Mouse (Mus musculus): ENCODE data around the gene Tnfsf8. TPM values are rescaled to one million over a fixed set of nuclear protein-coding genes. Genes with fewer than 3 reads are reported as not detected.

Tnfsf8 gene
- 3.0 and 3.8 TPM in 2 replicates for total RNA-seq (2017)

DNA sequence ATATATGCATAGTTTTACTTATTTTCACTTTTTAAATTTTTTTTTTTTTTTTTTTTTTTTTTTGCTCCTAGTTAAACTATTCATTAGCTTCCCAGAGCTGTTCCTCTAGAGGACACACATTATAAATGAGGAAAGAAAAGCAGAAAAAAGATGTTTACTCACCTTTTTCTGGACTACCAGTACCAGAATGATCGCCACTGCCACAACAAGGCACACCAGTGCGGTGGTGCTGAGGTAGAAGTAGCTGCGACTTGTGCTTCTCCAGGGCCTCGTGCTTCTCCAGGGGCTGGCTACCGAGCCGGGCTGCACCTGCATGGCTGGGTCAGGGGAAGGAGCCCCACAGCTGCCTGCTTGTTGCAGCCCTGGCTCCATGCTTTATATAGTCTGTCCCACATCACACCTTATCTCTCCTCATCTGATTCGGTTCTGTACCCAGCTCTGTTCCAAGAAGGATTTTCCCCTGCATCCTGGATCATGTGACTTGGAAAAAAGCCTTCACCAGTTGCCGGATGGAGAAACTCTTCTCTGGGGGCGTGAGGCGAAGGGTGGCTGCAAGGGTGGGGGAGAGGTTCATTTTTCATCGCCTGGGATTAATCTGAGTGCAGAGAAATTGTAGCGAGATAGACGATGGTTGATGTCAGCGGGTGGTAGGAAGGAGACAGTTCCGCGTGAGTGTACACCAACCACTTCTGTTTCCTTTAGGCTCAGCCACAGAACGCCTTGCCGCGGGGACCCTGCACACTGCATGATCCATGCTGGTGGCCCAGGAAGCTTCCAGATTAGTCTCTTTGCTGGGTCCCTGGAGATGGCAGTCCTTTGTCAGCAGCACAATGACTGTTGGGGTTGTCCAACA lies at the start of gene Tnfsf8:
Gene Tnfsf8, minus strand, starts transcription at position 660 of the 853 bp plus-strand sequence.
- ATAC-seq (ENCODE audit: extremely low read depth, insufficient number of reproducible peaks, low FRiP score, poor library complexity, severe bottlenecking) = peak; percentile 84

DNA sequence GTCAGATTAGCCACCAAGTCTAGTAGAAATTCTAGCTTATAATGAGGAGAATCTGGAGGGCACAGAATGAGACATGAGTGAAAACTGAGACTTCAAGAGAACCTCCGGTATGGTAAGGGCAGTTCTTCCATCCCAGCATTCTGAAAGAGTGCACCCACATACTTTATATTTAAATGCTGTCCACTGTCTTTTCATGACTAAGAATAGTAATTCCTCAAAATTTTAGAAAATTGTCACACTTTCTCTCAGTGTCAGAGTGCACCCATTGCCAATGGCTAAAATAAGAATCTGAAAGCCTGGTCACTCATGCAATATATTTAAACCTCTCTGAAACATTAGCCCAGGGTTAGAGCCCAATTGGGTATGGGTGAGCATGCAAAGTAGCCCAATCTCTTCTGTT lies 47.4 kb upstream of the Tnfsf8 start:
- ATAC-seq (ENCODE audit: extremely low read depth, insufficient number of reproducible peaks, low FRiP score, poor library complexity, severe bottlenecking) = no peak

DNA sequence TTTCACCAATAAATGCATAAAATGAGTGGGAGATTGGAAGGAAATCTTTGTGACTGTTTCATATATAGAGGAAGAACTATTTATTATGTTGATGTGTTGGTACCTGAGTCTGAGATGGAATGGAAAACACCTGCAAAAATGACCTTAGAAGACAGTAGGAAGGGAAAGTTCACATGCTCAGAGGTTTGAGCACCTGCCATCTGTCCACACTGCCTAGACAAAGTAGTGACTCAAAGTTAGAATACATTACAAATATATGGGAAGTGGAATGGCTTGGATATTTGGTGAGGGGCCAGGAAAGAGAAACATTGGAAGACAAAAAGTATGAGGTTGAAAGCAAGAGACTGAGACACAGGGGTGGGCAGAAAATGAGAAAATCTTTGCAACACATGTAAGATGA lies 46.3 kb upstream of the Tnfsf8 start:
- ATAC-seq (ENCODE audit: extremely low read depth, insufficient number of reproducible peaks, low FRiP score, poor library complexity, severe bottlenecking) = no peak

DNA sequence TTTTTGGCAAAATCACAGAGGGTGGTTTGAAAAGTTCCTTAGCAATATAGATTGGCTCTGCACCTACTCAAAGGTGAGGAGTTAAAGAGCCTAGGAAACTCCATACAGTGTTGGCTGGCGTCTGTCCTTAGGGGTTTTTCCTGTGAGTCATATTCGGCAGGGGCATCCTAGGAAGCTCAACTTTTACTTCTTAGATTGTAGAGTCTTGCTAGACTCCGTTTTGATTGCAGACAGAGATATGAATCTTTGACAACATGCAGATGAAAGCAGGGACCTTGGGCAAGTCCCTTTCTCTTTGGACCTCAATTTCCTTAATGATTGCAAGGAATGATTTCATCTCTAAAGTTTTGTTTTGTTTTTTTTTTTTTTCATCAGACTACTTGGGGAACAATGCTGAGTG lies 44.9 kb upstream of the Tnfsf8 start:
- ATAC-seq (ENCODE audit: extremely low read depth, insufficient number of reproducible peaks, low FRiP score, poor library complexity, severe bottlenecking) = no peak

DNA sequence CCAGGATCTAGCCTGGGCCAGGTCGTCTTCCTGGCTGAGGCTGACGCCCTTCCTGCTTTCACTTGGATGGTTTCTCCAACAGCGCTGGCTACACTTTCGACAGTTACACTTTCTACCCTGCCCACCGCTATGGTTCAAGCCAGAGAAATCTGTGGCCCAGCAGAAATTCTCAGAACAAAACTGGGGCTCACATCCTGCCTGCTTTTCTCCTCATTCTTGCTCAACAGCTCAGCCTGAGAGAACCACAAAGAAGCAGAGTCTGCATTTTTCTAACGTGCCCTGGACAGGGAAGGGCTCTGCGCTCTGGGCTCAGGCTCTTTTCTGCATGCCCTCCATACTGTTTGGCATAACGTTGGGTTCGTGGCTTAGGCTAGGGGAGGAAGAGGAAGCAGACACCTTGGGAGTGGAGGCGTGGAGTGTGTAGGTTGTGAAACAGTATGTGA lies 38.0 kb upstream of the Tnfsf8 start:
- ATAC-seq (ENCODE audit: extremely low read depth, insufficient number of reproducible peaks, low FRiP score, poor library complexity, severe bottlenecking) = 0 out of 2 replicates have a peak, but pooled peaks have one; percentile 39

DNA sequence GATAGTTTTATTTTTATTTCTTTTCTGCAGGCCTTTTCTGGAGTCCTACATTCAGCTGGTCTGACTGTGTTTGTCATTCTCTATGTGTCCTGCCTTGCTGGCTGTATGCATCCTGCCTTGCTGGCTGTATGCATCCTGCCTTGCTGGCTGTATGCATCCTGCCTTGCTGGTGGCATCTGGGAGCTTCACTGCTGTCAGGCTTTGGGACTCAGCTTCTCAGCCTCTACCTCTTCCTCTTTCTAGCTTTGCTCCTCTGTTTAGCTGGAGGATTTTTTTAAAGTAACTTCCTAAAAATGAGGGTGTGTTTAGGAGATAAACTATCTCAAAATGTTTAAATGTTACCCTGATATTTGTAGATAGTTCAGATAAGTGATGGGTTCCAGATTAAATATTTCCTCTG lies 36.0 kb upstream of the Tnfsf8 start:
- no peak for ATAC-seq (ENCODE audit: extremely low read depth, insufficient number of reproducible peaks, low FRiP score, poor library complexity, severe bottlenecking)

DNA sequence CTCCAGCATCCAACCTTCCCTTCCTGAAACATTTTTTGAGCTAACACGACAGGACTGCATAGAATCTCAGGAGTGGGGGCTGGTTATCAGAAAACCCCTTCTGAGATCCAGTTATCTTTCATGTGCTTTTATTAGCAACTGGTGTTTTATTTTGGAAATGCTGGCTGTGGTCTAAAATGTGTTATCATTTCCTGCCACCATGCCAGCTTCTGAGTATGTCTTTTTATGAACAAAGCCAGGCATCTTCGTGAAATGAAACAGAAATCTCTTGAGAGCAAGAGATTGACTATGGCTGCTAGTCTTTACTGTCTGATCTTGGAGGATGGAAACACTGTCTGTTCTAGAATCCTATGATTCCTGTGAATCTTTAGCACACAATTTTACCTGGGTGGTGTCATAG lies 25.0 kb upstream of the Tnfsf8 start:
- ATAC-seq (ENCODE audit: extremely low read depth, insufficient number of reproducible peaks, low FRiP score, poor library complexity, severe bottlenecking) = no peak

DNA sequence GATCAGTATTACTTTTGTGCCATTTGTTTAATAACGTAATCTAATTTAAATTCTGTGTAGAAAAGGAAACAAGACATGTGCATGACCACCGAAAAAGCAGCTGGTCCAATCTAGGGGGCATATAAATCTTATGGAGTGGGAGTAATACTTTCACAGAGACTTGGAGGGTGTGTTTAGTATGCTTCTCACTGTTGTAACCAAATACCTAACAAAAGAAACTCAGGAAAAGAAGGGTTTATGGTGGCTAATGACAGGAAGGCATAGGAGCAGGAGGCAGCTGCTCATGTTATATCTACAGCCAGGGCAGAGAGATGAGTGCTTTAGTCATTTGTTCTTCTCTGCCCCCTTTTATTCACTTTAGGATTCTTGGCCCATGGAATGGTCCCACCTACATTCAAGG lies 15.6 kb upstream of the Tnfsf8 start:
- no peak for ATAC-seq (ENCODE audit: extremely low read depth, insufficient number of reproducible peaks, low FRiP score, poor library complexity, severe bottlenecking)

DNA sequence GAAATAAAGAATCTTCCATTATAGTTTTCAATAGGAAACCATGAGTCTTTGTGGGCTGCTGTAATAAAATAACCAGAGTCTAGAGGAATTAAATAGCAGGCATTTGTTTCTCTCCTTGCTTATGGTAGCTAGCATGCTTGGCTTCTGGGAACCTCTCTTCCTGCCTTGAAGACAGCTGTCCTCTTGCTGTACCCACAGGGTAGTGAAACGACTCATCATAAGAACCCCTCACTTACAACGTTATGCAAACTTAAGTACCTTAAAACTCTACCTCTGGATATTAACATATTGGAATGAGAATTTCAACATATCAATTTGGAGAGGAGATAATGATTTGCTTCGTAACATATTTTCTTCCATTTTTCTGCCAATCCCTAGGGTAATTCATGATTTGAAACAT lies 14.3 kb upstream of the Tnfsf8 start:
- ATAC-seq (ENCODE audit: extremely low read depth, insufficient number of reproducible peaks, low FRiP score, poor library complexity, severe bottlenecking) = no peak

DNA sequence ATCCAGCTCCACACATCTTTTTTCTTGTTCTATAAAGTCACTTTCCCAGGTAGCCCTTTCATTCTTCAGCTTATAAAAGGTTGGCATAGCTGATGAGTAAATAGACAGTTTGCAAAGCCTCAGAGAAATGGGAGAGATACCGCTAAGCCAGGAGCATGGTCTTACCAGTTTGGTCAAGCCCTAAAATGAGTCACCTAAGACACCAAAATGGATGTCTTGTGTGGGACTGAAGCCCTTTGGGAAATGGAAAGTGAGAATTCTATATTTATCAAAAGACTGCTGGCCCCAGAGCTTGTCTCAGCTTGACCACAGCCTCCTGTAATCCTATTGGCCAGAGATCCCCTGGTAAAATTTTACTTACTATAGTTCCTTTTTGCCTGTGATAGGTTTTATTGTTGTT lies 9.5 kb upstream of the Tnfsf8 start:
- no peak for ATAC-seq (ENCODE audit: extremely low read depth, insufficient number of reproducible peaks, low FRiP score, poor library complexity, severe bottlenecking)

DNA sequence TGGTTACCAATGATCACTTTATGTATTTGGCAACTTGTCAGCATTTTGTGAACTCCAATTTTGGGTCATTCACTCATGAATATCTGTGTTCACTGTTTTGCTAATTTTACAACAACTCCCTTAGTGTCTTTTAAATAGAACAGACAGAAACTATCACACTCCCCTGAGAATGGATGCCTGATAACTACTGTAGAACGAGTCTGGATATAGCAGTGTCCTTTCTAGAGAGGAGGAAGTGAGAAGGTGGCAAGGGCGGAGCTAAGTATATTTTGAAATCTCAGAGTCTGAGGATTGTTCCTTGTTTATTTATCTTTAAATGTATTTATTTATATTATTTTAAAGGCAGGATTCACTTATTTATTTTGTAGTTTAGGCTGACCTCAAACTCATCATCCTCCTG lies 7.6 kb upstream of the Tnfsf8 start:
- no peak for ATAC-seq (ENCODE audit: extremely low read depth, insufficient number of reproducible peaks, low FRiP score, poor library complexity, severe bottlenecking)

DNA sequence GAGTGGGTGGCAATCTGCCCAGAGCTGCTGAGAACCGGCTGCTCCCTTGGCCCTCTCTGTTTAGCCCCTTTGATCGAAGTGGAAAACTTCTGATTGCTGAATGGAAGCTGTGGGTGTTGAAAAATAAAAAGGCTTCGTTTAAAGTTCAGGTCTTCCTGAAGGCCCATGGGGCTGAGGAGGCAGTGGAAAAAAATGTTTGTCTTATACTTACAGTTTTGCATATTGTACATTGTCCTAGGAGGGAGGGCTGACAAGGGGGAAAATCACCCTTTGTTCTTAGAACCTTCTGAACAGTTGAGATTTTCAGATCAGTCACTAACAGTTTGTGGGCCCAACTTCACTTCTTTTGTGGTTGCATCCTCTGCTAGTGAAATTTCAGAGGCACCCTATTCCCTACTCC lies 1.8 kb upstream of the Tnfsf8 start:
- ATAC-seq (ENCODE audit: extremely low read depth, insufficient number of reproducible peaks, low FRiP score, poor library complexity, severe bottlenecking) = no peak

DNA sequence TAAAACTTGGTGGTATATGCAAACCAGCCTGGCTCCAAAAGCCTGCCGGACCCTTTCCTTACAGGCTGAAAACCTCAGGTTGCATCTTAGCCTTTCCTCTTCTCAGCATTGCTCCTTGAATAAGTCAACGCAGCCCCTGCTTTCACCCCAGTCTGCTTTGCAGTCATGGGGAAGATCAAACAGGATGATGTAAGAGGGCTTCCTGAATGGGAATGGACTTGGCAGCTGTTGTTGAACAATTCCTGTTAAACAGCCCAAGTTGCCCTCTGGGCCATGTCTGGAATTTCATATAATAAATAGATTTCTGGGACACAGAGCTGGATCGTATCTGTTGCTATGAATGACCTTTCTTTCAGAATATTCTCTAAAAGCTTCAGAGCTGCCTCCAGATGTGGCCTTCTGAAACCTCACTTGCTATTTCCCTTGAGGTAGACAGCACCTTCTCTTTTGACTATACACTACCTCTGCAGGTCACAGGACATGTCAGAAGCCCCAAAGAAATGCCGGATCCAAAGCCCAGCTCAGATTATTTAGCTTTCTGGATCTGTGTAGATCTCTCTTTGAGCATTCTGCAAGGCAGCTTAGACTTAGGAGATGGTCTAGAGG lies 1.0 kb upstream of the Tnfsf8 start:
- ATAC-seq (ENCODE audit: extremely low read depth, insufficient number of reproducible peaks, low FRiP score, poor library complexity, severe bottlenecking) = no peak

DNA sequence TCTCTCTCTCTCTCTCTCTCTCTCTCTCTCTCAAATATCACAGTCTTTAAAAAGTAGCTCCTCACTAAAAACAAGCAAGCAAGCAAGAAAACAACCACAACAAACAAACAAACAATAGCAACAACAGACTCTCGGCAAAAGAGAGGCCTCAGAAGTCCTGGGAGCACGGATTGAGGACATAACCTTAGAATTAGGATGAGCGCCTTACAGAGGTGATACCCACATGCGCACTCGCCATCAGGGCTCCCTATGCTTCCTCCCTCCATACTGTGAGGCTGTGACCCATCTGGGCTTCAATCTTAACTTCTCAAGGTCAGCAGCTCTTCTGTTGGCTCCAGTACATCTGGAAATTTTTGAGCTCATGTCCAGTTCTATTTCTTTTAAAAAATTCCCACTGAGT lies 911 bp downstream of the Tnfsf8 start:
- ATAC-seq (ENCODE audit: extremely low read depth, insufficient number of reproducible peaks, low FRiP score, poor library complexity, severe bottlenecking) = no peak

DNA sequence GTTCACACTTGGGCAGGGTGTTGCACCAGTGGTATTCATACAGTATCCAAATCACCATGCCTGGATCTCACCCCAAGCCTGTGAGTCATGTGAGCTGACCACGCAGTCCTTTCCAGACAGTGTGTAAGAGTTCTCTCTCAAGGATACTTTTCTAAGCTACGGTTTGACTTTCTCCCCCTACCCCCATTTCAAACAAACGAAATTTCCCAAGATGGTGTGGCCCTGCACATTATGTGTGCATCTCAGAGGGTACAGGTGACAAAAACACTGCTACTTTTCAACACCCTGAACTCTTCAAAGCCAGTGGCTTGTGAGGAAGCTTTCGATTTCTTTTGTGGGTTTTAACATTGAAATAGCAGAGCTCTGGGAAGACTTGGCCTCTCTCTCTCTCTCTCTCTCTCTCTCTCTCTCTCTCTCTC lies 1.4 kb downstream of the Tnfsf8 start:
- no peak for ATAC-seq (ENCODE audit: extremely low read depth, insufficient number of reproducible peaks, low FRiP score, poor library complexity, severe bottlenecking)

DNA sequence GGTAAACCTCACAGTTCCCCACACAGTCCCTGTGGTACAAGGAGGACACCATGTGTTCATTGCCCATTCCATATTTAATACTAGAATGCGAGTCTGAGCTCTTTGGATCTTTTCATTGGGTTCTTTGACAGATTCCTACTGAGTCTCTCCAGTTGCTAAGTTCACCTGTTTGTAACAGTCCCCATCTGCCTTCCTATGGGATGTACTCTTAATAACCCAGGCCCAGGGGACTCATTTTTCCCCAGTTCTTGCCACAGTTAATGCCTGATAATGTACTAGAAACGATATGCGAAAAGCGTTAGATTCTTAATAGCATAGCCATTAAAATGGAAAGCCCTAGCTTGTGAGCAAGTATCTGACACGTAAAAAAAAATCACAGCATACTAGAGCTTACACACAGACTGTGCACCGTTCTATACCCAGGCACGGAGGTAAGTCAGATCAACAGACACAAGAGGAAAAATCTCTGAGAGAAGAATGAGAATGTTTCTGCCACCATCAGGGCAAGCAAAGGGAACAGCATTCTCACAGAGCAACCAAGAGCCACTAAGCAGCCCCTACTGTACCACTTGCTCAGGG lies 2.4 kb downstream of the Tnfsf8 start:
- no peak for ATAC-seq (ENCODE audit: extremely low read depth, insufficient number of reproducible peaks, low FRiP score, poor library complexity, severe bottlenecking)

DNA sequence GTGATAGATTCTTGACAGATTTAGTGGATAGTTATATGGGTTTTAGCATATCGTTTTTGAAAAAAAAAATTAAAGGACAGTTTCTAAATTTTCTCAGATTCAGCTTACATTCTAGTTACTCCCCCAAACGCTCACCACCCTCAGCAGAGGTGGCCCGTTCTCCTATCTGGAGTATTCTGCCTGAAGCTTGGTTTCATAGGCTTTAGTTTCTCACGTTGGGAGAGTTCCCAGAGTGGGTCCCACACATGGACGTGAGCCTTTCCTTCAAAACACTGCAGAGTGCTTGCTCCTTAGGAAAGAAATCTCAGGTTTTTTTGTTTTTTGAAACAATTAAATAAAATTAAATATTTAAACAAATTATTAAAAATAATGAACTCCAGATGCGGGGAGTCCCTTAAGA lies 4.4 kb downstream of the Tnfsf8 start:
- no peak for ATAC-seq (ENCODE audit: extremely low read depth, insufficient number of reproducible peaks, low FRiP score, poor library complexity, severe bottlenecking)

DNA sequence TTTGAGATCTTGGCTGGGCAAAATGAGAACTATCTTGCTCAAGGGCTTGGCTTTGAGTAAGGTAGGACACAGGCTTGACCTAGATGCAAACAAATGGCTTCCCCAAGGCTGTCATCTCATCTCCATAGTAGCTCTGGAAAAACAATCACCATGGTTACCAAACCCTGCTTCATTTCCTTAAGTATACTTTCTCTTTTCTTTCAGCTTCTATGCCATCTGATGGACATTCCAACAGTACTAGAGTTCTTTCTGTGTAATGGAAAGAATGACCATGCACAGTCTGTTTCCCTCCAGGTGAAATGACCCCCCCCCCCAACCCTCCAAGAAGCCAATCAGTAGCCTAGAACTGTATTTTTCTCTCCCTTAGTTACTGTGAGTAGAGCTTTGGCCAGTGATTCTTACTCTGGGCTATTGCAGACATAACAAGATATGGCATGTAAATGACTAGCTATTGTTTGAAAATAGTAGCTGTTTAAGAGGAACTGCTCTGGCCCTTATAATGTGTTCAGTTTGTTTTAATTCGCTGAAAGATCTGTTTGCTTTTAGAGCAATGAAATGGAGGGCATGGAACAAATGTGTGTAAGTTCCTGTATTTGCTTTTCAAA lies 7.3 kb downstream of the Tnfsf8 start:
- ATAC-seq (ENCODE audit: extremely low read depth, insufficient number of reproducible peaks, low FRiP score, poor library complexity, severe bottlenecking) = no peak

DNA sequence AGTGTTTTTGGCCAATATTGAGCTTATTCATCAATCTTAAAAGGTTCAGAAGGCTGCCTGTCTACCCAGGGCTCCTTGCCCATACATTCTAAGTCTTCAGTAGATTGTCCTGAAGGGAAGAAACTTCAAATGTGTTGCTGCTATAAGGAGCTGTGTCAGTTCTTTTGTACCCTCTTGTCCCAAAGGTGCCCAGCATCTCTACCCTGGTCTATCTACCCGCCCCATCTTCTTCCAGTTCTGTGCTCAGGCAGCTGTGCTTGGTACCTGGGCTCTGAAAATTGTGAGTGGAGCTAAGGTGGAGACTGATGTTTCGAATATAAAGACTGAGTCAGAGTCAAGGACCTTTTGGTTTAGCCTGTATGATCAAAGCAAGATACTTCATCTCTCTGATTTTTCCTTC lies 11.1 kb downstream of the Tnfsf8 start:
- no peak for ATAC-seq (ENCODE audit: extremely low read depth, insufficient number of reproducible peaks, low FRiP score, poor library complexity, severe bottlenecking)

Data from neutrophil, adult 5-6 weeks (primary cell).